Mouse (Mus musculus): Measurements from ENCODE around the gene Zfp654. TPM values are rescaled to one million over a fixed set of nuclear protein-coding genes. Genes with fewer than 3 reads are reported as not detected.
"Not testable (repeated sequence)": the region's sequence is repeated elsewhere in the genome, so short reads cannot be mapped to it uniquely, and the experiment has no call there.

The Zfp654 gene
- polyA plus RNA-seq, 1 experiment from 2014 or later: 6.0 TPM

- Histone ChIP-seq H3K79me2 (ENCODE audit: inconsistent target) (no peaks in the 10 kb centered on the region), H3K27ac (peak overlapping the region; percentile 78), H3K4me3 (ENCODE audit: inconsistent target) (peak overlapping the region; percentile 96), H3K36me3 (ENCODE audit: inconsistent target) (no peaks in the 10 kb centered on the region)
- 2% methylated on average over 29 of the region's 29 CpGs for WGBS (ENCODE audit: missing documents)
These were observed 22.2 kb upstream of the Zfp654 start for GRCm38 (mm10) chr16:64873416-64874305.

DNA sequence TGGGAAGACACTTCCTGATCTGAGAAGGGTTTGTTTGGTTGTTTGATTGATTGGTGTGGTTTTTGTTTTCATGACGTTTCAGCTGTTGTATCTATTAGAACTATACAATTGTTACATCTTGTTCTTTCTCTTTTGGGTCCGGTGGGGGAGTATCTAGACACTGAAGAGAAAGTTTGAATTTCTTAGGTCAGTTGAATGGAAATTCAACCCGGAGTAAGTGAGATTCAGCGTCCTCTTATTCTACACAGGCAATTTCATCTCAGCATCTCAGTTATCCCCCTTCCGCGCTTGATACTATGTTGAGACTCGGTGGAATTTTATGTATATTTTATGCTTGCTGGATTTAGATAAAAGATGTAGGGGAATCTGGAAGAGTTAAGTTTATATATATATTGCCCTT, 21.4 kb upstream of the Zfp654 start:
- Histone ChIP-seq H3K27ac (peak overlapping the region; percentile 78), H3K79me2 (ENCODE audit: inconsistent target) (no peaks in the 10 kb centered on the region), H3K36me3 (ENCODE audit: inconsistent target) (no peaks in the 10 kb centered on the region), H3K4me3 (ENCODE audit: inconsistent target) (peak overlapping the region; percentile 96)
- 3% methylated on average over 7 of the region's 7 CpGs for WGBS (ENCODE audit: missing documents)

GRCm38 (mm10) chr16:64872296-64872695, 20.8 kb upstream of the Zfp654 start:
- Histone ChIP-seq H3K27ac (no peak overlapping the region), H3K36me3 (ENCODE audit: inconsistent target) (no peaks in the 10 kb centered on the region), H3K4me3 (ENCODE audit: inconsistent target) (no peak overlapping the region), H3K79me2 (ENCODE audit: inconsistent target) (no peaks in the 10 kb centered on the region)
- WGBS (ENCODE audit: missing documents): 97% methylated on average over 2 of the region's 3 CpGs

DNA sequence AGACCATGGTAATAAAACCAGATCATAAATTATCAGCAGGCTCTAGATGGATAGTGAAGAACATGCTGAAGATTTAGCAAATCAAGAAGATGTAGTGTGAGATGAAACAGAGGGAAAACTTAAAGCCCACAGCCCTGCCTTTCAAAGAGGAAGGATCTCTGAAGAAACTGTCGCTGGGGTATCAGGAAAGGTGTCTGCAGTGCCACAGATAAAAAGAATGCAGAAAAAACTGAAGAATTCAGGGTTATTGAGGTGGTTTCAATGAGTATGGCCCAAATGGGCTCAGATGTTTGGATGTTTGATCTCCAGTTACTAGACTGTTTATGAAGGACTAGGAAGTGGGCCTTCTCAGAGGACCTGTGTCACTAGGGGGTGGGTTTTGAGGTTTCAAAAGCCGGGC, 18.2 kb upstream of the Zfp654 start:
- WGBS (ENCODE audit: missing documents): 48% methylated on average over 2 of the region's 2 CpGs
- H3K36me3 ChIP-seq (ENCODE audit: inconsistent target): no peaks in the 10 kb centered on the region
- no peaks in the 10 kb centered on the region for H3K79me2 ChIP-seq (ENCODE audit: inconsistent target)
- H3K27ac ChIP-seq: no peak overlapping the region
- no peak overlapping the region for H3K4me3 ChIP-seq (ENCODE audit: inconsistent target)

- H3K27ac ChIP-seq: no peak overlapping the region
- no peak overlapping the region for H3K4me3 ChIP-seq (ENCODE audit: inconsistent target)
- no peaks in the 10 kb centered on the region for H3K79me2 ChIP-seq (ENCODE audit: inconsistent target)
- WGBS (ENCODE audit: missing documents): 49% methylated on average over 5 of the region's 6 CpGs
- H3K36me3 ChIP-seq (ENCODE audit: inconsistent target): no peaks in the 10 kb centered on the region
These were observed 17.2 kb upstream of the Zfp654 start for GRCm38 (mm10) chr16:64868613-64869012.

DNA sequence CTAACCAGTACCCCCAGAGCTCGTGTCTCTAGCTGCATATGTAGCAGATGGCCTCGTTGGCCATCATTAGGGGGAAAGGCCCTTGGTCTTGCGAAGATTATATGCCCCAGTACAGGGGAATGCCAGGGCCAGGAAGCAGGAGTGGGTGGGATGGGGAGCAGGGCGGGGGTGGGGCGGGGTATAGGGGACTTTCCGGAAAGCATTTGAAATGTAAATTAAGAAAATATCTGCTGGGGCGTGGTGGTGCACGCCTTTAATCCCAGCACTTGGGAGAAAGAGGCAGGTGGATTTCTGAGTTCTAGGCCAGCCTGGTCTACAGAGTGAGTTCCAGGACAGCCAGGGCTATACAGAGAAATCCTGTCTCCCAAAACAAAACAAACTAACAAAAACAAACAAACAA, 14.4 kb upstream of the Zfp654 start:
- H3K27ac ChIP-seq; H3K36me3 ChIP-seq (ENCODE audit: inconsistent target); H3K79me2 ChIP-seq (ENCODE audit: inconsistent target); H3K4me3 ChIP-seq (ENCODE audit: inconsistent target): not testable (repeated sequence)
- WGBS (ENCODE audit: missing documents): 96% methylated on average over 7 of the region's 8 CpGs

DNA sequence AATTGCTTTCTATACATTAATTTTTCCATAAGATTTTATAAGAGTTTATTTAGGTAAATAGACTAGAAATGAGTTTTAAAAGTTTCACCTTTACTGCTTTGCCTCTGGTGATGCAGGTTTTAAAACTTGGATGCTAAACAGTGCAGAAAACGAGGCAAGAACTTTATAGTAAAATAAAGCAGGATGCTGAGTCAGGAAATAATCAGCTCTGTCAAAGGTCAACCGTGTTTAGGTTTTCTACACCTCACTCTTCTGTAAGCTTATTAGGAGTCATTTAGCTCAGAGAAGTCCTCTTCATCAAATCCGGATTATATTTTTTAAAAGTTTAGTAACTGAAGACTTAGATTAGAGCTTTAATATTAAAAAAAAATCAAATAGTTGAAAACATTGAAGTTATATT, 5.5 kb upstream of the Zfp654 start:
- 92% methylated on average over 3 of the region's 3 CpGs for WGBS (ENCODE audit: missing documents)

DNA sequence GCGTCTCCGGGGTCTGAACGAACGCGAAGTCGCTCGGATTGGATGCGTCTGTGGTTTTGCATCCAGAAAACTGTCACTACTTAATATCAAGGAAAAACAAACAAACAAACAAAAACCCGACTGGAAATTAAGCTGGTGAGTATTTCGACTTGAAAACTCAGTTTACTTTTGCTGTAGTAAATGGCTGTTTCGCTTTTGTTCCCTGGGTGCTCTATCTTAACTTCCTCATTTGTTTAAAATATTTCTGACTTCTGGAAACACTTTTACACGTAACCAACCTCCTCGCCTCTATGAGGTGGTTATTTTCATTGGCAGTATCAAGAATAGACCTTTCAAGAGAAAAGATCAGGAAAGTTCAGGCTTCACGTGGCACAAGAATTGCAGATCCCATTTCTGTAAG, 1.4 kb upstream of the Zfp654 start:
- Histone ChIP-seq H3K27ac (peak overlapping the region; percentile 62), H3K79me2 (ENCODE audit: inconsistent target) (peaks cover 86% of the 10 kb centered on the region), H3K36me3 (ENCODE audit: inconsistent target) (peaks cover 20% of the 10 kb centered on the region), H3K4me3 (ENCODE audit: inconsistent target) (peak overlapping the region; percentile 69)
- 2% methylated on average over 14 of the region's 14 CpGs for WGBS (ENCODE audit: missing documents)

More for the DNA sequence above, 5.5 kb upstream of the Zfp654 start:
- Histone ChIP-seq H3K36me3 (ENCODE audit: inconsistent target) (peaks cover 20% of the 10 kb centered on the region), H3K4me3 (ENCODE audit: inconsistent target) (no peak overlapping the region), H3K27ac (no peak overlapping the region), H3K79me2 (ENCODE audit: inconsistent target) (peaks cover 52% of the 10 kb centered on the region)

- peaks cover 16% of the 10 kb centered on the region for H3K36me3 ChIP-seq (ENCODE audit: inconsistent target)
- H3K79me2 ChIP-seq (ENCODE audit: inconsistent target): peaks cover 87% of the 10 kb centered on the region
- peak overlapping the region; percentile 62 for H3K27ac ChIP-seq
- 2% methylated on average over 32 of the region's 53 CpGs for WGBS (ENCODE audit: missing documents)
- H3K4me3 ChIP-seq (ENCODE audit: inconsistent target): peak overlapping the region; percentile 69
These were observed 1.0 kb upstream of the Zfp654 start for GRCm38 (mm10) chr16:64852441-64852871.

DNA sequence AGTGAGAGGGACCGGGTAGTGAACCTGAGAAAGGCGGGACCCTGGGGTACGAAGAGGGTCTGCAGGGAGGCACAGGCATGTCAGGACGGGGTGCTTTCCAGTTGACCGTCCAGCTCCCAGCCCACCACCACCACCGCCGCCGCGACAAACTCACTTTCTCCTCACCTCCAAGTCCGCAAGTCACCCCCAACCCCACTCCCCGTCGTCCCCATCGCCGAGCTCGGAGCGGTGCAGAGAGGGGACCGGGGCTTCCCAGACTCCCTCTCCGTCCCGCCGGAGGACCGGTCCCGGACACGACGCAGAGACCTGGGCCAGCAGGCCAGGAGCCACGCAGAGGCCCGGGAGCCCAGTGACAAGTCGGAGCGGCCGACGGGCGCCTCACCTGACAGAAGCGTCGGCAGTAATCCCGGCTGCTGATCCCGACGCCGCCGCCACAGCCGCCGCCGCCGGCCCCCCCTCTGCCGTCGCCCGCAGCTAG, 328 bp downstream of the Zfp654 start:
- Histone ChIP-seq H3K79me2 (ENCODE audit: inconsistent target) (peaks cover 87% of the 10 kb centered on the region), H3K4me3 (ENCODE audit: inconsistent target) (peak overlapping the region; percentile 92), H3K27ac (peak overlapping the region; percentile 51), H3K36me3 (ENCODE audit: inconsistent target) (peaks cover 9% of the 10 kb centered on the region)
- WGBS (ENCODE audit: missing documents): 1% methylated on average over 44 of the region's 45 CpGs

DNA sequence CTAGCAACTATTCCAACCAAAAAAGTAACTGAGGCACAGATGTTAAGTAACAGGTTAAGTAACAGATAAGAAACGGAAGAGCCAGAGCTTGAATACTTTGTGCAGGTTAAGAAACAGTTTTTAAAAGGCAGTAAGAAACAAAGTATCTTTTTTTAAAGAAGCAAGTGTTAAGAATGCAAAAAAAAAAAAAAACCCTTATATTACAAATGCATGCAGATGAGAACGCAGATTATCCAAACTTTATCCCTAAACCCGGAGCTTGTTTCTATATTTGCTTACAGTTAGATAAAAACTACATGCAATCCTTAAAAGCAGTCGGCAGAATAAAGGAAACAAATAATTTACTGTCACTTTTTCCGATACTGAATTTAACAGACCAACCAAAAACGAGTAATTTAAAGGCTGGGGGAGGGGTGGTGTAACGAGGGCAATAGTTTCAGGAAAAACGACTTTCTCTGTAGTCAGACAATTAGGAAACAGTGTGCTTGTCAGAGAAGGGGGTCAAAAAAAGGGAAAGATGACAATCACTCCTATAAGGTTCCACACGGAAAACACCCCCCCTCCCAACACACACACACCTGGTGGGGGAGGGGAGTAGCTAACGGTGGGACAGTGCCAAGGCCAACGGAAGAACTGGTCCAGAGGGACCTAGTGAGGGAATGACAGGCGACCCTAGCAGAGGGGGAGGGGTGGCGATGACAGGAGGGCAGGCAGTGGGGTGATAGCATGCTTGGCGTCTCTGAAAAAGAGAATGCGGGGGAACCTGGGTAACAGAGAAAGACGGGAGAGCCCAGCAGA, 966 bp downstream of the Zfp654 start:
- peak overlapping the region; percentile 92 for H3K4me3 ChIP-seq (ENCODE audit: inconsistent target)
- H3K27ac ChIP-seq: peak overlapping the region; percentile 51
- peaks cover 3% of the 10 kb centered on the region; the same call in 1 of the 2 replicates for H3K36me3 ChIP-seq (ENCODE audit: inconsistent target)
- peaks cover 87% of the 10 kb centered on the region for H3K79me2 ChIP-seq (ENCODE audit: inconsistent target)
- under 1% methylated on average over 15 of the region's 16 CpGs for WGBS (ENCODE audit: missing documents)

- H3K27ac ChIP-seq: no peak overlapping the region
- no peaks in the 10 kb centered on the region for H3K36me3 ChIP-seq (ENCODE audit: inconsistent target)
- H3K79me2 ChIP-seq (ENCODE audit: inconsistent target): peaks cover 100% of the 10 kb centered on the region
- 91% methylated on average over 8 of the region's 8 CpGs for WGBS (ENCODE audit: missing documents)
- no peak overlapping the region for H3K4me3 ChIP-seq (ENCODE audit: inconsistent target)
These were observed 5.5 kb downstream of the Zfp654 start for GRCm38 (mm10) chr16:64845947-64846346.

DNA sequence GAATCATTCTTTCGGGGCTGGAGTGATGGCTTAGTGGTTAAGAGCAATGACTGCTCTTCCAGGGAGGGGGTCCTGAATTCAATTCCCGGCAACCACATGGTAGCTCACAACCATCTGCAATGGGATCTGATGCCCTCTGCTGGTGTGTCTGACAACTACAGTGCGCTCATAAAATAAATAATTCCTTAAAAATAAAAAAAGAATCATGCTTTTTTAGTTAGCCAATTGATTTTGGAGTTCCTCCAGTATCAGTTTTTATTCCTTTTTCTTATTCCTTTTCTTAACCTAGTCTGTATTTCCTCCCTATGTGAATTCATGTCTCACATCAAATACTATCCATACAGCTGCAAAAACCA, 9.1 kb downstream of the Zfp654 start:
- WGBS (ENCODE audit: missing documents): 94% methylated on average over 3 of the region's 3 CpGs
- no peaks in the 10 kb centered on the region for H3K36me3 ChIP-seq (ENCODE audit: inconsistent target)
- no peak overlapping the region for H3K4me3 ChIP-seq (ENCODE audit: inconsistent target)
- H3K79me2 ChIP-seq (ENCODE audit: inconsistent target): peaks cover 100% of the 10 kb centered on the region
- no peak overlapping the region for H3K27ac ChIP-seq

GRCm38 (mm10) chr16:64841481-64842373, 9.7 kb downstream of the Zfp654 start:
- no peaks in the 10 kb centered on the region for H3K36me3 ChIP-seq (ENCODE audit: inconsistent target)
- peaks cover 100% of the 10 kb centered on the region for H3K79me2 ChIP-seq (ENCODE audit: inconsistent target)
- no peak overlapping the region for H3K4me3 ChIP-seq (ENCODE audit: inconsistent target)
- WGBS (ENCODE audit: missing documents): 95% methylated on average over 5 of the region's 5 CpGs
- H3K27ac ChIP-seq: no peak overlapping the region

All from macrophage (primary cell).